Mouse (Mus musculus): ENCODE results near the gene Mtus2. TPM values are rescaled to one million over a fixed set of nuclear protein-coding genes. Genes with fewer than 3 reads are reported as not detected.

The Mtus2 gene
- polyA plus RNA-seq, 1 experiment from 2014 or later, result 8.1 TPM

DNA sequence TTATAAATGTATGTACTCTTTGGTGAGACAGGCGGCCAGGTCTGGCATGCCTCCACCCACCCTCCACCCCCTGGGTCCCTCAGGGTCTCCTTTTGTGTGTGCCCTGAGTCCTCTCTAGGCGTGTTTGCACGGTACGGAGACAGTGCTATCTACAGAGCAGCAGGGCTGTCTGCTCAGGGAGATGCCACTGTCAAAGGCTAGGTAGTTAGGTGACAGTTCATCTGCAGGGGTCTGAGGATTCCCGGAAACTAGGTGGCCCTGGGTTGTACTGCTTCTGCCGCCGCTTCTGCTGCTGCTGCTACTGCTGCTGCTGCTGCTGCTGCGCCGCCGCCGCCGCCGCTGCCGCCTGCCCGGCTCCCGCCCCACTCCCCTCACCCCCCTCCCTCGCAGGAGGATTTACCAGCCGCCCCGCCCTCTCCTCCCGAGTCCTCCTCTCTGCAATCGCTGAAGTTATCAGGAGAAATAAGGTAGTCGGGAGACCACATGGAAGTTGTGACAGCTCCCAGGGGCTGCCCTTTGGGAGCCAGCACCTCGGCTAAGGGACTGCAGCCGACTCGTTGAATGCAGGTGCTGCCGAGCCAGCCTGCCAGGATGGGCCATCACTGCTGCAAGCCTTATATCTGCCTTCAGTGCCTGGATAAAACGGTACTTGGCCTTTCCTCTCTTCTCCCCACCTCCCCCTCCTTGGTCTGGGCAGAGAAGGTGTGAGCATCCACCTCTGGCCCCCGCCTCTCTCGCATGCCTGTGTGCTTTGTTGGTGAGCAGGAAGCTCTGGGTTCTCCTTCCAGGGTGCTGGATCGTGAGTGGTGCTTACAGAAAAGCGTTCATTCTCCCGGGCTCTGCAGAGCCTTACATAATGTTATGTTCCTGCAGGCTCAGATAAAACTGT is 307.9 kb downstream of the Mtus2 start:
- peak overlapping the region; percentile 82 for H3K4me2 ChIP-seq (ENCODE audit: low read depth, low read length, severe bottlenecking)
- WGBS, result 1% methylated on average over 32 of the region's 32 CpGs
- DNase-seq (ENCODE audit: low spot score) (peak; percentile 76), ATAC-seq (replicated peaks; ENCODE audit: low FRiP score) (peak; percentile 68)
- H3K9ac ChIP-seq (ENCODE audit: low read length), result peak overlapping the region; percentile 70
- no peaks in the 10 kb centered on the region; the same call in 1 of the 2 replicates for H3K4me1 ChIP-seq (replicated peaks; ENCODE audit: control insufficient read depth, insufficient read depth, low read length)
- H3K9me3 ChIP-seq (ENCODE audit: control insufficient read depth, low read length), result no peaks in the 10 kb centered on the region
- H3K36me3 ChIP-seq (ENCODE audit: control insufficient read depth, insufficient read depth, low read length), result no peaks in the 10 kb centered on the region
- H3K27me3 ChIP-seq (ENCODE audit: control insufficient read depth, insufficient read depth, low read length), result no peaks in the 10 kb centered on the region; the same call in 1 of the 2 replicates
- H3K4me3 ChIP-seq (ENCODE audit: low read depth, low read length), result peak overlapping the region; percentile 52
- H3K27ac ChIP-seq (ENCODE audit: low read depth, low read length), result no peak overlapping the region

DNA sequence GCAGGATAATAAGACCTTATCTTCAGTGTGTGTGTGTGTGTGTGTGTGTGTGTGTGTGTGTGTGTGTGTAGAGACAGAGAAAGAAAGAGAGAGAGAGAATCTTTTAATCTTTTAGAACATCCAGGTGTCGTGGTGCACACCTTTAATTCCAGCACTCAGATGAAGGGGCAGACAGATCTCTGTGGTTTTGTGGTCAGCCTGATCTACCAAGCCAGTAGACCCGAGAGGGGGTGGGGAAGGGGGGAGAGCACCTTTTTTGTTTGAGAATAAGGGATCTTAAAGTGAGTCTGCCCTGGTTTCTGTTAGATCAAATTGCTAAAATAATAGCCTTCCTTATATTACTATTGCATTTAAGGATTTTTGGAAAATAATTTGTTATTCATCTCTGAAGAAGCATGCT is 309.7 kb downstream of the Mtus2 start:
- ATAC-seq (replicated peaks; ENCODE audit: low FRiP score), result no peak
- Histone ChIP-seq H3K4me3 (ENCODE audit: low read depth, low read length) (no peak overlapping the region), H3K9ac (ENCODE audit: low read length) (no peak overlapping the region), H3K4me1 (replicated peaks; ENCODE audit: control insufficient read depth, insufficient read depth, low read length) (no peaks in the 10 kb centered on the region; the same call in 1 of the 2 replicates), H3K4me2 (ENCODE audit: low read depth, low read length, severe bottlenecking) (no peak overlapping the region), H3K36me3 (ENCODE audit: control insufficient read depth, insufficient read depth, low read length) (no peaks in the 10 kb centered on the region), H3K27me3 (ENCODE audit: control insufficient read depth, insufficient read depth, low read length) (no peaks in the 10 kb centered on the region; the same call in 1 of the 2 replicates), H3K9me3 (ENCODE audit: control insufficient read depth, low read length) (no peaks in the 10 kb centered on the region), H3K27ac (ENCODE audit: low read depth, low read length) (no peak overlapping the region)
- DNase-seq (ENCODE audit: low spot score), result no peak
- 70% methylated on average over 2 of the region's 2 CpGs for WGBS

DNA sequence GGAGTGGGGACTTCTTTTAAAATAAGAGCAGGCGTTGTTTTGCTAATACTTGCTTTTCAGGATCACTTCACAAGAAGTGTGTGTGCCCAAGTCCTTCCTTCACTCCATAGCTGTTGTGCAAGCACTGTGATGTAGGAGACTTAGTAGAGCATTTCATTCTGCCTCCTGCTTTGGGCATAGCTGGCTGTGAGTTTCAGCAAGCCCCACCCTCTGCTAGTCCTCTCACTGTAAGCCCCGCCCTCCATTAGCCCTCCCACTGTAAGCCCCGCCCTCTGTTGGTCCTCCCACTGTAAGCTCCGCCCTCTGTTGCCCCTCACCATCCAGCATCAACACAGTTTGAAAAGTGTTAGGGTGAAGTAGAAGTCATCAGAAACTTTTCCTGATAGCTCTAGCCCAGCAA is 310.3 kb downstream of the Mtus2 start:
- Histone ChIP-seq H3K9me3 (ENCODE audit: control insufficient read depth, low read length) (no peaks in the 10 kb centered on the region), H3K36me3 (ENCODE audit: control insufficient read depth, insufficient read depth, low read length) (no peaks in the 10 kb centered on the region), H3K4me3 (ENCODE audit: low read depth, low read length) (no peak overlapping the region), H3K4me1 (replicated peaks; ENCODE audit: control insufficient read depth, insufficient read depth, low read length) (no peaks in the 10 kb centered on the region; the same call in 1 of the 2 replicates), H3K9ac (ENCODE audit: low read length) (no peak overlapping the region), H3K27me3 (ENCODE audit: control insufficient read depth, insufficient read depth, low read length) (no peaks in the 10 kb centered on the region; the same call in 1 of the 2 replicates), H3K4me2 (ENCODE audit: low read depth, low read length, severe bottlenecking) (no peak overlapping the region), H3K27ac (ENCODE audit: low read depth, low read length) (no peak overlapping the region)
- WGBS, result 76% methylated on average over 4 of the region's 4 CpGs
- DNase-seq (ENCODE audit: low spot score), result no peak
- no peak for ATAC-seq (replicated peaks; ENCODE audit: low FRiP score)

- 84% methylated on average over 6 of the region's 6 CpGs for WGBS
- no peak for ATAC-seq (replicated peaks; ENCODE audit: low FRiP score)
- Histone ChIP-seq H3K27me3 (ENCODE audit: control insufficient read depth, insufficient read depth, low read length) (no peaks in the 10 kb centered on the region), H3K9me3 (ENCODE audit: control insufficient read depth, low read length) (no peaks in the 10 kb centered on the region), H3K9ac (ENCODE audit: low read length) (no peak overlapping the region), H3K4me1 (replicated peaks; ENCODE audit: control insufficient read depth, insufficient read depth, low read length) (no peaks in the 10 kb centered on the region), H3K4me3 (ENCODE audit: low read depth, low read length) (no peak overlapping the region), H3K36me3 (ENCODE audit: control insufficient read depth, insufficient read depth, low read length) (no peaks in the 10 kb centered on the region), H3K27ac (ENCODE audit: low read depth, low read length) (no peak overlapping the region), H3K4me2 (ENCODE audit: low read depth, low read length, severe bottlenecking) (no peak overlapping the region)
- DNase-seq (ENCODE audit: low spot score), result no peak
Observed at GRCm38 (mm10) chr5:148272065-148272464, 314.9 kb downstream of the Mtus2 start.

GRCm38 (mm10) chr5:148272771-148273170 is 315.7 kb downstream of the Mtus2 start:
- WGBS, result 83% methylated on average over 6 of the region's 6 CpGs
- H3K4me2 ChIP-seq (ENCODE audit: low read depth, low read length, severe bottlenecking), result no peak overlapping the region
- H3K9me3 ChIP-seq (ENCODE audit: control insufficient read depth, low read length), result no peaks in the 10 kb centered on the region
- H3K36me3 ChIP-seq (ENCODE audit: control insufficient read depth, insufficient read depth, low read length), result no peaks in the 10 kb centered on the region
- DNase-seq (ENCODE audit: low spot score) (no peak), ATAC-seq (replicated peaks; ENCODE audit: low FRiP score) (no peak)
- H3K9ac ChIP-seq (ENCODE audit: low read length), result no peak overlapping the region
- no peaks in the 10 kb centered on the region for H3K27me3 ChIP-seq (ENCODE audit: control insufficient read depth, insufficient read depth, low read length)
- no peak overlapping the region for H3K27ac ChIP-seq (ENCODE audit: low read depth, low read length)
- no peaks in the 10 kb centered on the region for H3K4me1 ChIP-seq (replicated peaks; ENCODE audit: control insufficient read depth, insufficient read depth, low read length)
- H3K4me3 ChIP-seq (ENCODE audit: low read depth, low read length), result no peak overlapping the region

- H3K9me3 ChIP-seq (ENCODE audit: control insufficient read depth, low read length), result no peaks in the 10 kb centered on the region
- H3K4me3 ChIP-seq (ENCODE audit: low read depth, low read length), result no peak overlapping the region
- no peaks in the 10 kb centered on the region for H3K27me3 ChIP-seq (ENCODE audit: control insufficient read depth, insufficient read depth, low read length)
- no peaks in the 10 kb centered on the region for H3K36me3 ChIP-seq (ENCODE audit: control insufficient read depth, insufficient read depth, low read length)
- H3K27ac ChIP-seq (ENCODE audit: low read depth, low read length), result no peak overlapping the region
- DNase-seq (ENCODE audit: low spot score) (no peak), ATAC-seq (replicated peaks; ENCODE audit: low FRiP score) (no peak)
- no peak overlapping the region for H3K9ac ChIP-seq (ENCODE audit: low read length)
- H3K4me2 ChIP-seq (ENCODE audit: low read depth, low read length, severe bottlenecking), result no peak overlapping the region
- 82% methylated on average over 8 of the region's 8 CpGs for WGBS
- H3K4me1 ChIP-seq (replicated peaks; ENCODE audit: control insufficient read depth, insufficient read depth, low read length), result no peaks in the 10 kb centered on the region
Observed at GRCm38 (mm10) chr5:148278233-148278632, 321.1 kb downstream of the Mtus2 start.

DNA sequence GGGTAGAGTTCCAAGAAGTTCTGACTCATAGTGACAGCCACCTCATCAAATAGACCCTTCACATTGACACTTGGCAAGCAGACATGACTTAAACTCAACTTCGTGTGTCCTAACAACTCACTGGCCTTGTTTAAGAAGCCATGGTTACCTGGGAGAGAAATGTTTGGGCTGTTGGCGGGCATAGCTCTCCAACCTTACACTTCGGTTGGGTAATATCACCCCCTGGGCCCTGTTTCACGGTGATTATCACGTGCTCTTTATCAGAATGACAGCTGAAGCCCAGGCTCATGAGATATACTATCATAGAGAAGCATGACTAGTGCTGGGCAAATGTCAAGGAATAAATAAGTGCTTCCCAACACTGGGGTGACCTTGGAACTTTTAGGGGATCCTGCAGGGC is 323.2 kb downstream of the Mtus2 start:
- no peaks in the 10 kb centered on the region for H3K9me3 ChIP-seq (ENCODE audit: control insufficient read depth, low read length)
- H3K9ac ChIP-seq (ENCODE audit: low read length), result no peak overlapping the region
- H3K4me2 ChIP-seq (ENCODE audit: low read depth, low read length, severe bottlenecking), result no peak overlapping the region
- DNase-seq (ENCODE audit: low spot score), result no peak
- H3K4me3 ChIP-seq (ENCODE audit: low read depth, low read length), result no peak overlapping the region
- H3K36me3 ChIP-seq (ENCODE audit: control insufficient read depth, insufficient read depth, low read length), result no peaks in the 10 kb centered on the region
- 89% methylated on average over 5 of the region's 5 CpGs for WGBS
- H3K27me3 ChIP-seq (ENCODE audit: control insufficient read depth, insufficient read depth, low read length), result no peaks in the 10 kb centered on the region
- H3K27ac ChIP-seq (ENCODE audit: low read depth, low read length), result no peak overlapping the region
- no peaks in the 10 kb centered on the region for H3K4me1 ChIP-seq (replicated peaks; ENCODE audit: control insufficient read depth, insufficient read depth, low read length)
- ATAC-seq (replicated peaks; ENCODE audit: low FRiP score), result no peak

DNA sequence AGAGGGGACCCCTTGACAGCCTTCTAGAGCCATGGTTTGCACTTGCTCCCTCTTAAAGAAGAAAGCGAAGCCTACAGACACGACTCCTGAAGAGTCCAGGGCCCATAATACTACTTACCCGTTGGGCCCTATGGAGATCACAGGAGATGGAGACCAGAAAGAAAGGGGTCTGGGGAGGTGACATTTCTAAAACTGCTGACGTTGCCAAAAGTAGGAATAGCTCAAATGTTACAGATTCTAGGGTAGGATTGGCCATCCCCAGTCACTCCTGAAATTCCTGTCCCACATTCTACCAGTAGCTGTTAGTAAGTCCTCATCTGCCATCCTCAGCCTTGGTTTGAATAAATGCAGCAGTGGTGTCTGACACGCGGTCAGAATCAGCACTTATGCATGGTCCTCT is 325.0 kb downstream of the Mtus2 start:
- 91% methylated on average over 6 of the region's 6 CpGs for WGBS
- Histone ChIP-seq H3K27ac (ENCODE audit: low read depth, low read length) (no peak overlapping the region), H3K36me3 (ENCODE audit: control insufficient read depth, insufficient read depth, low read length) (no peaks in the 10 kb centered on the region), H3K9ac (ENCODE audit: low read length) (no peak overlapping the region), H3K4me3 (ENCODE audit: low read depth, low read length) (no peak overlapping the region), H3K4me1 (replicated peaks; ENCODE audit: control insufficient read depth, insufficient read depth, low read length) (no peaks in the 10 kb centered on the region), H3K9me3 (ENCODE audit: control insufficient read depth, low read length) (no peaks in the 10 kb centered on the region), H3K4me2 (ENCODE audit: low read depth, low read length, severe bottlenecking) (no peak overlapping the region), H3K27me3 (ENCODE audit: control insufficient read depth, insufficient read depth, low read length) (no peaks in the 10 kb centered on the region)
- ATAC-seq (replicated peaks; ENCODE audit: low FRiP score) (no peak), DNase-seq (ENCODE audit: low spot score) (no peak)

DNA sequence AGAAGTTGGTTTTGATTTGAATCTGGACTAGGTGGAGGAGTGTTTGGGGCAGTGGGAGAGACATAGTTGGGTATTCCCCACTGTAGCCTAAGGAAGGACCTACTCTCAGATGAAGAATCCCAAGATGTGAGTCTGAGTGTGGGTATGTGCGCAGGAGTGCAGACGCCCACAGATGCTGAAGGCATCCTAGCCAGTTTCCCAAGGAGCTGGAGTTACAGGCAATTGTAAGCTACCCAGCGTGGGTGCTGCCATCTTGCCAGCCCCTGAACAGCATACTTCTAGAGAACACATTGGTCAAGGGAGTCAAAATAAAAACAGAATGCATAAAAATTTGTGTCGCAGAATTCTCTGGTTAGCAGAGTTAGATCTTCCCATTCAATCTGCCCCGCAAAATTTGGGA is 325.5 kb downstream of the Mtus2 start:
- no peak overlapping the region for H3K4me2 ChIP-seq (ENCODE audit: low read depth, low read length, severe bottlenecking)
- H3K27me3 ChIP-seq (ENCODE audit: control insufficient read depth, insufficient read depth, low read length), result no peaks in the 10 kb centered on the region
- DNase-seq (ENCODE audit: low spot score) (no peak), ATAC-seq (replicated peaks; ENCODE audit: low FRiP score) (no peak)
- no peak overlapping the region for H3K9ac ChIP-seq (ENCODE audit: low read length)
- WGBS, result 95% methylated on average over 5 of the region's 5 CpGs
- H3K27ac ChIP-seq (ENCODE audit: low read depth, low read length), result no peak overlapping the region
- H3K4me1 ChIP-seq (replicated peaks; ENCODE audit: control insufficient read depth, insufficient read depth, low read length), result no peaks in the 10 kb centered on the region
- H3K4me3 ChIP-seq (ENCODE audit: low read depth, low read length), result no peak overlapping the region
- no peaks in the 10 kb centered on the region for H3K36me3 ChIP-seq (ENCODE audit: control insufficient read depth, insufficient read depth, low read length)
- no peaks in the 10 kb centered on the region for H3K9me3 ChIP-seq (ENCODE audit: control insufficient read depth, low read length)

Measured in forebrain, embryonic 11.5 days (tissue).